Mouse (Mus musculus): ENCODE measurements around the gene Specc1l.

DNA sequence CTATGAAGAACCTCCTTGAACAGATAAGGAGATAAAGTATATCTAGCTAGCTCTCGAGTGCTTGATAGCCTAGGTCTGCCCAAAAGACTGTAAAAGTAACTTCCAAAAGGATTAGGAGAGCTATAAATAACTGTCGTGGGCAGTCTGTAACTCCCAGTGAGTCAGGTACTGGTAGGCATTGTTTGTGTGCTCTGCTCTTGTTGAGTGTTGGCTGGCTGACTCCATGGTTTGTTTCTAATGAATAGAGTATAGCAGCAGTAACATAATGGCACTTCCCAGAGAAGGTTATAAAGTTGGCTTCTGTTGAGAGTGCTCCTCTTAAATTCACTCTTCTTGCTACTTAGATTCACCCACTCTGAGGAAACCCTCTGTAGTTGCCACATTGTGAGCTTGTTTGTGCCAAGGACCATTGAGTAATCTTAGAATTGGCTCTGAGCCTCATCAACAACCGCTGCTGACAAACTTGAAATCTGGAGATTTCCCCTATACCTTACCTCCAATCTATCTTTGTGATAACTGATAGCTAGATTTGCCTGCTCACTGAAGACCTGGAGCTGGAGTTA, 53.2 kb downstream of the Specc1l start:
- TF ChIP-seq CTCF (IDR thresholded peaks at IDR 0.05): no peak
- no peak for TF ChIP-seq POLR2A (IDR thresholded peaks at IDR 0.05; ENCODE audit: insufficient read depth, low read depth, low read length)
- TF ChIP-seq EP300 (IDR thresholded peaks at IDR 0.05; ENCODE audit: insufficient read depth, low read depth, low read length): no peak

All from heart, adult 2 months (tissue).